Mouse (Mus musculus) megakaryocyte, embryonic 14.5 days (primary cell): ENCODE measurements around the gene Gphn.

ENCODE experiments used
- FLI1 ChIP-seq: IDR thresholded peaks from 2 replicates; pipeline ENCODE4 v1.6.1; 2012; ENCODE audit warnings: low read length, inconsistent platforms, mixed read lengths
- GATA1 ChIP-seq: IDR thresholded peaks from 3 replicates; pipeline ENCODE4 v1.6.1; 2012; ENCODE audit warnings: mixed read lengths, low read length, inconsistent platforms, borderline replicate concordance

DNA sequence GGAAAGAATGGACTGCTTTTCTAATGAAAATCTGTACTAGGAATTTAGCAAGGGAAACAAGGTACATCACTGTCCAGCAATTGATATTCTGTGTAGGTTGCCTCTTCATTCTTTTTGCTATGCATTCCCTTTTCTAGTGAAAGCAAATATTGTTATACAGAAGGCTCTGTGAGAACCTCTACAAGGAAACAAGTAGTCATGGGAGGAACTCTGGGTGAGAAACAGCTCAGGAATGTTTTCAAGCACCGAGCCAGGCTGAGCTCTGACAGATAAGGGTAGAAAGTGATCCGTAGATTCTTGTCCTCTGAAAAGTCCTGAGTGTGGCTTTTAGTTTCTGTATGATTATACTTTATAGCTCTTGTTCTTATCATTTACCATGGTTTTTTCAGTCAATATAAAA, 413.9 kb downstream of the Gphn start:
- TF ChIP-seq GATA1 (no peak), FLI1 (no peak)
